Mouse (Mus musculus) thymus, adult 2 months (tissue): Measurements from ENCODE around the gene Vmn2r11.
"Not testable (repeated sequence)": the region's sequence is repeated elsewhere in the genome, so short reads cannot be mapped to it uniquely, and the experiment has no call there.

Experiments used
- CTCF ChIP-seq: fragments of 200-500 bp; IDR thresholded peaks from 2 replicates; pipeline ENCODE4 v1.5.1; 2012; ENCODE audit warnings: mild to moderate bottlenecking, control low read depth, low read length, moderate library complexity, borderline replicate concordance; ENCODE audit not compliant: control insufficient read depth, poor library complexity, insufficient read depth; ENCODE audit errors: extremely low read depth
- POLR2A ChIP-seq: fragments of 200-500 bp; IDR thresholded peaks from 2 replicates; pipeline ENCODE4 v1.6.1; 2012; ENCODE audit warnings: mild to moderate bottlenecking, low read length, control low read depth, moderate library complexity; ENCODE audit not compliant: control insufficient read depth, poor library complexity, insufficient read depth; ENCODE audit errors: extremely low read depth

DNA sequence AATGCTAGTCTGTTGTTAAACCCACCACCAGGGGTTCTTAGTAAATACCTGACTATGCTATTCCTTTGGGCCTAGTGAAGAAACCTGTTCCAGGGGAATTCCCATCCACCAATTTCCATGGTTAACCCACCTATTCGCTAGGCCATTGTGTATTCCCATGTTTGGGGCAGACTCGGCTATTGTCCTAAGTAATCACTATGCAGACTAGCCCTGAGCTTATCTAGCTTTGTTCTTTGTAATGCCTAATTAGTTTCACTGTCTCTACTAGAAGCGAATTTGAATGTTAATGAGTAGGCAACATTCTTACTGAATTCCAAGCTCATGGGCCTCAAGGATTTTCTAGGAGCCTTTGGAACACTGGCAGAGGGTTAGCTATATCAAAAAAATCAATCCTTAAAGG, 37.1 kb upstream of the Vmn2r11 start:
- TF ChIP-seq CTCF, POLR2A: not testable (repeated sequence)
